Mouse (Mus musculus) forebrain, embryonic 12.5 days (tissue): Measurements from ENCODE around the gene F12. TPM values are rescaled to one million over a fixed set of nuclear protein-coding genes. Genes with fewer than 3 reads are reported as not detected.

Experiments used
- ATAC-seq: fragments of 200-750 bp; cut with Nextera tagmentation; 2 replicates; pipeline ENCODE4 v1.8.0; 2017; ENCODE audit warnings: moderate TSS enrichment; ENCODE audit not compliant: low FRiP score
- H3K27ac ChIP-seq: fragments of 300-500 bp; sonication (generic); 2 replicates; pipeline ENCODE4 v1.5.1; 2016; ENCODE audit warnings: mild to moderate bottlenecking
- H3K27me3 ChIP-seq: fragments of 300-500 bp; sonication (generic); 2 replicates; pipeline ENCODE4 v1.6.1; 2016; ENCODE audit warnings: mild to moderate bottlenecking
- H3K36me3 ChIP-seq: fragments of 300-500 bp; sonication (generic); replicated peaks from 2 replicates; pipeline ENCODE4 v1.6.1; 2016; ENCODE audit warnings: mild to moderate bottlenecking
- H3K4me1 ChIP-seq: fragments of 300-500 bp; sonication (generic); 2 replicates; pipeline ENCODE4 v1.6.1; 2016
- H3K4me2 ChIP-seq: fragments of 300-500 bp; sonication (generic); 2 replicates; pipeline ENCODE4 v1.6.1; 2016; ENCODE audit warnings: mild to moderate bottlenecking, moderate library complexity
- H3K4me3 ChIP-seq: fragments of 300-500 bp; sonication (generic); replicated peaks from 2 replicates; pipeline ENCODE4 v1.5.1; 2016; ENCODE audit warnings: mild to moderate bottlenecking
- H3K9ac ChIP-seq: fragments of 300-500 bp; sonication (generic); 2 replicates; pipeline ENCODE4 v1.6.1; 2016; ENCODE audit warnings: mild to moderate bottlenecking
- H3K9me3 ChIP-seq: fragments of 300-500 bp; sonication (generic); 2 replicates; pipeline ENCODE4 v1.6.1; 2016
- WGBS: fragments of 180-500 bp; shearing (Covaris S2); methylation state at CpG from one replicate; pipeline ENCODE4 v1.1.7; 2016; 5-methylcytosine and 5-hydroxymethylcytosine counted together
- polyA plus RNA-seq: library from polyadenylated mRNA; unstranded; fragments of >200 nt; fragmentation: Nextera tagmentation; extraction: Ambion mirVana; gene quantifications from 2 replicates; pipeline ENCODE4 v1.2.1, GENCODE M21; 2016

F12 gene
- polyA plus RNA-seq, 1 experiment from 2014 or later = not detected

DNA sequence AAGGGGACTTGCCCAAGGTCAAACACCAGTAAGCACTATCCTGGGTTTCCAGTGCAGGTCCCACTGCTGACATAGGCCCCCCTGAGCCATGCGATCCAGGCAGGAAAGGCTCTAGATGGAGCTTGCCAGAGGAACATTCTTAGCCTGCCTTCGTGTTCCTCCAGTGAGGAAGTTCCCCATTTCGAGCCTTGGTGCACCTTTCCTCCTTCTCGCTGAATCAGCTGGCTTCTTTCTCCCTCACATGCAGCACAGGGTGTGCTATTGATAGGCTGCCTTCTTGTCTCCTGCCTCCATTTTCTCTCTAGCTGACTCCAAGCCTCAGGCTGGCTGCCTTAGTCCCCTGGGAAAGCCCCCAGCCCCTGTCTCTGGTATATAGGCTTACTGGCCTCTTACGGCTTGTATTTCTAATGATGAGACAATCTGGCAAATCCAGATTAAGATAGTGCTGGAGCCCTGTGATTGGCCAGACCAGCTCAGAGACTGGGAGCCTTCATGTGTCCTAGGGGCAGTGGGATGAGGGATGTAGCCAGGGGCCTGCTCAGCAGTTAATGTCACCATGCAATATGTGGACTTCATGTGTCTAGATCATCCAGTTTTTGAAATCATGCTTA lies 39.3 kb upstream of the F12 start:
- Histone ChIP-seq H3K9me3 (no peaks in the 10 kb centered on the region), H3K4me2 (peak overlapping the region; percentile 83), H3K27me3 (no peaks in the 10 kb centered on the region), H3K4me3 (peak overlapping the region; percentile 70), H3K4me1 (peaks cover 78% of the 10 kb centered on the region), H3K9ac (peak overlapping the region; percentile 95), H3K36me3 (peaks cover 18% of the 10 kb centered on the region), H3K27ac (peak overlapping the region; percentile 99)
- ATAC-seq = no peak
- 73% methylated on average over 5 of the region's 5 CpGs for WGBS

GRCm38 (mm10) chr13:55465184-55465583 lies 38.6 kb upstream of the F12 start:
- WGBS = 3% methylated on average over 3 of the region's 3 CpGs
- H3K4me1 ChIP-seq = peaks cover 70% of the 10 kb centered on the region
- H3K27me3 ChIP-seq = no peaks in the 10 kb centered on the region
- no peaks in the 10 kb centered on the region for H3K9me3 ChIP-seq
- ATAC-seq = peak; percentile 39
- H3K4me2 ChIP-seq = peak overlapping the region; percentile 83
- H3K27ac ChIP-seq = peak overlapping the region; percentile 99
- peak overlapping the region; percentile 95 for H3K9ac ChIP-seq
- H3K4me3 ChIP-seq = peak overlapping the region; percentile 70
- peaks cover 24% of the 10 kb centered on the region for H3K36me3 ChIP-seq

DNA sequence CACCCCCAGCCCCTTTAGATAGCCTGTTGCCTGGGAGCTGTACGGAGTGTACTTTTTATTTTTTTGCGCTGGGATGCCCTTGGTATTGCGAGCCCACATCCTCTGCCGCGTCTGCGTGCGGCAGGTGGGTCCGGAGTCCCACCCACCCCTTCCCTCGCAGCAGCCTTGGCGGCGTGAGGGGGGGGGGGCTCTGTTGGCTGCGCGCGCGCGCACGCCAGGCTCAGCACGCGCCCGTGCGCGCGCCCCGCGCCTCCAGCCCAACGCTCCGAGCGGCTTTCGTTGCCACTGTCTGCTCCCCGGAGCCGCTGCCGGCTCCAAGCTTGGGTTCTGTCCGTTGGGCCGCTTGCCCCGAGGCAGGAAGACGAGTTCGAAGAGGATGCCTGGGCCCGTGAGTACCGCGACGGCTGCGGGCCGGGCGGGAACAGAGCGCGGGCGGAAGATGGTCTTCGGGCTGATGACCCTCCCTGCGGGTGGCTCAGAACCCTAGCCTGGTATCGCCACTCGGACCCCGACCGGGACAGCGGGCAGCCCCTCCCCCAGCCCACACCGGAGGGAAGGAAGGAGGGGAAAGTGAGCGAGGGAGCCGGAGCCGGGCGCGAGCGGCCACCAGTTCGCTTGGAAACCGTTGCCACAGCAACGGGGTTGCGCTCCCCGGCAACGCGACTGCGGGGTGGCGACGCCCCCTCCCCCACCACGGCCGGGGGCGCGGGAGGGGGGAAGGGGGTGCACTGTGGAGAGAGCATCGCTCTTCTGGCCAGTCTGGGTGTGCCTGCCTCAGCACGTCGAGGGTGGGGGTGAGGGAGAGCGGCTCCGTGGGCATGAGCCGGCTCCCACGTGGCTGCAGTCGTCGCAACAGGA lies 37.7 kb upstream of the F12 start, which contains the start of gene Prr7:
Prr7 (plus strand) TSS at position 241 of the 858 bp plus-strand sequence.
- peak; percentile 86 for ATAC-seq
- H3K36me3 ChIP-seq = peaks cover 34% of the 10 kb centered on the region
- H3K4me2 ChIP-seq = peak within 1 kb of the TSS; percentile 83
- H3K27ac ChIP-seq = peak within 1 kb of the TSS; percentile 99
- H3K27me3 ChIP-seq = no peaks in the 10 kb centered on the region
- no peaks in the 10 kb centered on the region for H3K9me3 ChIP-seq
- peaks cover 61% of the 10 kb centered on the region for H3K4me1 ChIP-seq
- H3K4me3 ChIP-seq = peak within 1 kb of the TSS; percentile 70
- under 1% methylated on average over 67 of the region's 84 CpGs for WGBS
- H3K9ac ChIP-seq = peak within 1 kb of the TSS; percentile 95

DNA sequence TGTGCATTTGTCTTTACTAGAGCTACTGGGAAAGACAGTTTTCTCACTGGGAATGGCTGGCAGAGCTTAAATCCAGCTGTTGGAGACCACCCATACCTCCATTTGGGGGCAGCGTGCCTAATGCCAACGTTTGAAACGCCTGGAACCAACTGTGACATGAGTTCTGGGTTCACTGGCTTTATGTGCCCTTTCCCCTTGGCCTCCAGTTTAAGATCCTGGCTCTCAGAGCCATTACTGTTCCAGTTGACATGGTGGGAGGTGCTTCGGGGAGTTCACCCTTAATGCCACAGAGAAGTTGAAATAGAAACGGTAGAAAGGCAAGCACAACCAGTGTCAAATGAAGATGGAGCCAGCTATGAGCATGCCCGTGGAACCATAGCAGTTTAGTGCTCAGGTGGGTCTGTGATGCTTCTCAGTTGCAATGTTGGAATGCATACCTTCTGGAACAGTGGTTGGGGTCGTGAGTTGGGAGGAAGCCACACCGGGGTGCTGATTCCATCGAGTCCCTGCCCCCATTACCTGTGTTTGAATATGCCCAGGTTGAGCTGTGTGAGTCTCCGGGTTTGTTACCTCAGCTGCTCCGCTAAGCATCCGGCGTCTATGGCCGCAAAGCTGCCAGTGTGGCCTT lies 36.9 kb upstream of the F12 start:
- ATAC-seq = no peak; the same call in 1 of the 2 replicates
- H3K9me3 ChIP-seq = no peaks in the 10 kb centered on the region
- peak overlapping the region; percentile 83 for H3K4me2 ChIP-seq
- H3K27me3 ChIP-seq = no peaks in the 10 kb centered on the region
- peak overlapping the region; percentile 95 for H3K9ac ChIP-seq
- 8% methylated on average over 14 of the region's 14 CpGs for WGBS
- H3K4me1 ChIP-seq = peaks cover 54% of the 10 kb centered on the region
- peaks cover 41% of the 10 kb centered on the region for H3K36me3 ChIP-seq
- peak overlapping the region; percentile 70 for H3K4me3 ChIP-seq
- H3K27ac ChIP-seq = peak overlapping the region; percentile 99

GRCm38 (mm10) chr13:55462965-55463364 lies 36.4 kb upstream of the F12 start:
- Histone ChIP-seq H3K4me2 (peak overlapping the region; percentile 83; the same call in 1 of the 2 replicates), H3K9ac (no peak overlapping the region), H3K36me3 (peaks cover 46% of the 10 kb centered on the region), H3K4me1 (peaks cover 48% of the 10 kb centered on the region), H3K4me3 (no peak overlapping the region; the same call in 1 of the 2 replicates), H3K9me3 (no peaks in the 10 kb centered on the region), H3K27me3 (no peaks in the 10 kb centered on the region), H3K27ac (0 out of 2 replicates have a peak overlapping the region, but pooled peaks have one; percentile 99)
- WGBS = 48% methylated on average over 2 of the region's 2 CpGs
- no peak for ATAC-seq

DNA sequence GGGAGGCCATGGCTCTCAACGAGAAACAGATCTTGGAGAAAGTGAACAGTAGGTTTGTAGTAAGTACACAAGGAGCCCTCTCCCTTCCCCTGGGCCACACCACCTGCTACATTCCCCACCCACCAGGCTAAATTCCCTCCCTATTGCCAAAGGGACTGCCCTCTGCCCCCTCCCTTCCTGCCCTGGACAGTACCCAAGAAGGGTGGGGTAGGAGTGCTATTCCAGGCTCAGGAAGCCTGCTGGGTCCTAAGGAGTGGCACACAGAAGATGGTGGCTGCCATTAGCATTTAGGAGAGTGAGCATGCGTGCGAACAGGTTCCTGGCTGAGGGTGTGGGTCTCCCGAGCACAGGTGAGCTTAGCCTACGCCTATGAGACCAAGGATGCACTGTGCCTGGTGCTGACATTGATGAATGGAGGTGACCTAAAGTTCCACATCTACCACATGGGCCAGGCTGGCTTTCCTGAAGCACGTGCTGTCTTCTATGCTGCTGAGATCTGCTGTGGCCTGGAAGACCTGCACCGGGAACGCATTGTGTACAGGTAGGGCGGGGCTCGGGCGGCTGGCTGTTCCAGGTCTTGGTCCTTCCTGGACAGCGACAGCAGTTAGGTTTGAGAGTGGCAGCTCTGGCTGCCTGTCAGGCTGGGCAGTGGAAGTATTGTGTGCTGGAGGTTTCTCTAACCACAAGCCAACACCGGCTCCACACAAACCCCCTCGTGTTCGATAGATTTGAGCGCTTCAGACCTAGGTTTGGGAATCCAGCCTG lies 25.4 kb upstream of the F12 start:
- Histone ChIP-seq H3K9ac (no peak overlapping the region), H3K4me2 (no peak overlapping the region), H3K4me1 (peaks cover 9% of the 10 kb centered on the region), H3K4me3 (no peak overlapping the region), H3K27ac (no peak overlapping the region), H3K9me3 (no peaks in the 10 kb centered on the region), H3K36me3 (peaks cover 80% of the 10 kb centered on the region), H3K27me3 (no peaks in the 10 kb centered on the region)
- ATAC-seq = no peak
- WGBS = 96% methylated on average over 16 of the region's 16 CpGs

GRCm38 (mm10) chr13:55451296-55451695 lies 24.7 kb upstream of the F12 start:
- Histone ChIP-seq H3K4me3 (no peak overlapping the region), H3K27ac (no peak overlapping the region), H3K27me3 (no peaks in the 10 kb centered on the region), H3K9me3 (no peaks in the 10 kb centered on the region), H3K4me2 (no peak overlapping the region), H3K4me1 (peaks cover 16% of the 10 kb centered on the region), H3K36me3 (peaks cover 74% of the 10 kb centered on the region), H3K9ac (no peak overlapping the region)
- no peak for ATAC-seq
- 92% methylated on average over 10 of the region's 10 CpGs for WGBS

DNA sequence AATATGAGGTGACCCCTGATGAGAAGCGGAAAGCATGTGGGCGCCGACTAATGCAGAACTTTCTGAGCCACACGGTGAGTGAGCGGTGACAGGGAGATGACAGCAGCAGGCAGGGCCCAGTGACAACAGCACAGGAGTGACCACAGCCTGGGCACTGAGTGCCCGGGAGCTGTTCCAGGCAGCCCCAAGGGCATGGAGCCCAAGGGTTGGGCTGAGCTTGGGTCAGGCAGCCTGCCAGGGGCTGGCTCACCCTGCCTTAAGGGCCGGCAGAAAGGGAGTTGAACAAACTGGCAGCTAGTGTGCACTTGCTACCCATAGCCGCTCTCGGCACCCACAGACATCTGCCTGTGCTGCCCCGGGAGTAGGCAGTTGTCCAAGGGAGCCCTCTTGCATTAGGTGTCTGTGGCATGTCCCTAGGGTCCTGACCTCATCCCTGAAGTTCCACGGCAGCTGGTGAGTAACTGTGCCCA lies 24.0 kb upstream of the F12 start:
- Histone ChIP-seq H3K27me3 (no peaks in the 10 kb centered on the region), H3K36me3 (peaks cover 66% of the 10 kb centered on the region), H3K27ac (no peak overlapping the region), H3K4me1 (peaks cover 22% of the 10 kb centered on the region), H3K4me3 (no peak overlapping the region), H3K9ac (no peak overlapping the region), H3K9me3 (no peaks in the 10 kb centered on the region), H3K4me2 (no peak overlapping the region)
- WGBS = 91% methylated on average over 11 of the region's 11 CpGs
- ATAC-seq = no peak

- 91% methylated on average over 17 of the region's 17 CpGs for WGBS
- peaks cover 59% of the 10 kb centered on the region for H3K36me3 ChIP-seq
- H3K9me3 ChIP-seq = no peaks in the 10 kb centered on the region
- H3K27me3 ChIP-seq = no peaks in the 10 kb centered on the region
- no peak overlapping the region for H3K4me2 ChIP-seq
- ATAC-seq = no peak
- H3K9ac ChIP-seq = no peak overlapping the region
- peaks cover 22% of the 10 kb centered on the region for H3K4me1 ChIP-seq
- no peak overlapping the region for H3K27ac ChIP-seq
- no peak overlapping the region for H3K4me3 ChIP-seq
Measured at GRCm38 (mm10) chr13:55449679-55450441, 23.3 kb upstream of the F12 start.

DNA sequence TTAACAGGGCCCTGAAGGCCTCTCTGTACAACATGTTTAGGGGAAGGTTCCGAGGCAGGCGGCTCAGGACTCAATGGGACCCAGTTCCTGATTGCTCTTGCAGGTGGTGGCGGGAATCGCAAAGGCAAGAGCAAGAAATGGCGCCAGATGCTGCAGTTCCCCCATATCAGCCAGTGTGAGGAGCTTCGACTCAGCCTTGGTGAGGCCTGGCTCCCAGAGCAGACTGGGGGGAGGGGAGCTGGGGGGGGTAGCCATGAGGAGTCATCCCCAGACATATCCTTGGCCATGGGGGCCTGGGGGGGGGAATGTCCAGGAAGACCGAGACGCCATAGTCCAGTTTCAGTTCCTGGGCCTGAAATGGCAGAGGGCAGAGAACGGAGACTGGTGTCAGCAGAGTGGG lies 22.6 kb upstream of the F12 start:
- H3K4me3 ChIP-seq = no peak overlapping the region
- peaks cover 53% of the 10 kb centered on the region for H3K36me3 ChIP-seq
- no peak for ATAC-seq
- H3K4me1 ChIP-seq = peaks cover 22% of the 10 kb centered on the region
- H3K9ac ChIP-seq = no peak overlapping the region
- H3K27ac ChIP-seq = no peak overlapping the region
- H3K9me3 ChIP-seq = no peaks in the 10 kb centered on the region
- no peak overlapping the region for H3K4me2 ChIP-seq
- no peaks in the 10 kb centered on the region for H3K27me3 ChIP-seq
- 94% methylated on average over 9 of the region's 9 CpGs for WGBS

- 93% methylated on average over 5 of the region's 5 CpGs for WGBS
- peaks cover 28% of the 10 kb centered on the region for H3K4me1 ChIP-seq
- ATAC-seq = no peak
- H3K27me3 ChIP-seq = no peaks in the 10 kb centered on the region
- no peak overlapping the region for H3K4me3 ChIP-seq
- H3K9me3 ChIP-seq = no peaks in the 10 kb centered on the region
- H3K27ac ChIP-seq = no peak overlapping the region
- H3K4me2 ChIP-seq = no peak overlapping the region
- peaks cover 43% of the 10 kb centered on the region for H3K36me3 ChIP-seq
- no peak overlapping the region for H3K9ac ChIP-seq
Measured at GRCm38 (mm10) chr13:55448131-55448530, 21.5 kb upstream of the F12 start.
